Mouse (Mus musculus) kidney, postnatal 0 days (tissue): ENCODE data around the gene Maob. TPM values are rescaled to one million over a fixed set of nuclear protein-coding genes. Genes with fewer than 3 reads are reported as not detected.

Source experiments
- ATAC-seq: fragments of 200-750 bp; cut with Nextera tagmentation; replicated peaks from 2 replicates; pipeline ENCODE4 v1.8.0; 2017; ENCODE audit warnings: low read depth, moderate number of reproducible peaks, moderate TSS enrichment, moderate library complexity; ENCODE audit not compliant: low FRiP score
- DNase-seq: peaks from one replicate; pipeline ENCODE4 v3.0.0-alpha.2; 2016; ENCODE audit warnings: low spot score
- H3K27ac ChIP-seq: fragments of 300-500 bp; sonication (generic); 2 replicates; pipeline ENCODE4 v1.5.1; 2014; ENCODE audit warnings: mild to moderate bottlenecking
- H3K27me3 ChIP-seq: fragments of 300-500 bp; sonication (generic); 2 replicates; pipeline ENCODE4 v1.6.1; 2014; ENCODE audit warnings: low read length, mixed read lengths; ENCODE audit not compliant: insufficient read depth
- H3K36me3 ChIP-seq: fragments of 300-500 bp; sonication (generic); 2 replicates; pipeline ENCODE4 v1.6.1; 2014; ENCODE audit warnings: low read length, mixed read lengths; ENCODE audit not compliant: insufficient read depth
- H3K4me1 ChIP-seq: fragments of 300-500 bp; sonication (generic); replicated peaks from 2 replicates; pipeline ENCODE4 v1.6.1; 2014; ENCODE audit warnings: antibody characterized with exemption, low read length, mixed read lengths; ENCODE audit not compliant: insufficient read depth
- H3K4me2 ChIP-seq: fragments of 300-500 bp; sonication (generic); 2 replicates; pipeline ENCODE4 v1.6.1; 2014; ENCODE audit warnings: mild to moderate bottlenecking, low read length, moderate library complexity, mixed read lengths
- H3K4me3 ChIP-seq: fragments of 300-500 bp; sonication (generic); replicated peaks from 2 replicates; pipeline ENCODE4 v1.5.1; 2014; ENCODE audit warnings: low read depth, low read length
- H3K9ac ChIP-seq: fragments of 300-500 bp; sonication (generic); 2 replicates; pipeline ENCODE4 v1.6.1; 2014; ENCODE audit warnings: low read depth, low read length
- H3K9me3 ChIP-seq: fragments of 300-500 bp; sonication (generic); replicated peaks from 2 replicates; pipeline ENCODE4 v1.6.1; 2016; ENCODE audit warnings: low read length, inconsistent platforms, mixed read lengths
- CTCF ChIP-seq: IDR thresholded peaks from 2 replicates; pipeline ENCODE4 v1.5.1; 2016; ENCODE audit warnings: antibody characterized with exemption, low read depth, mild to moderate bottlenecking, moderate library complexity
- WGBS: fragments of 180-500 bp; shearing (Covaris S2); extraction: QIAGEN DNeasy Blood & Tissue Kit; methylation state at CpG from one replicate; pipeline ENCODE4 v1.1.7; 2014; 5-methylcytosine and 5-hydroxymethylcytosine counted together
- polyA plus RNA-seq: library from polyadenylated mRNA; unstranded; fragments of >200 nt; fragmentation: Nextera tagmentation; extraction: Ambion mirVana; gene quantifications from 2 replicates; pipeline ENCODE4 v1.2.1, GENCODE M21; 2015

The Maob gene
- polyA plus RNA-seq, 1 experiment from 2014 or later = 2.6 TPM

- 88% methylated on average over 3 of the region's 3 CpGs for WGBS
Measured at GRCm38 (mm10) chrX:16815965-16816364, 1.2 kb downstream of the Maob start.

GRCm38 (mm10) chrX:16812080-16812479 lies 5.1 kb downstream of the Maob start:
- WGBS = 58% methylated on average over 3 of the region's 3 CpGs
- Histone ChIP-seq H3K27ac (no peak overlapping the region), H3K36me3 (no peaks in the 10 kb centered on the region), H3K9ac (no peak overlapping the region), H3K9me3 (no peaks in the 10 kb centered on the region), H3K27me3 (no peaks in the 10 kb centered on the region), H3K4me2 (no peak overlapping the region), H3K4me1 (no peaks in the 10 kb centered on the region), H3K4me3 (no peak overlapping the region)
- TF ChIP-seq CTCF = no peak
- ATAC-seq (no peak), DNase-seq (no peak)

More at GRCm38 (mm10) chrX:16815965-16816364, 1.2 kb downstream of the Maob start:
- TF ChIP-seq CTCF = no peak
- Histone ChIP-seq H3K4me2 (no peak overlapping the region), H3K4me1 (no peaks in the 10 kb centered on the region), H3K27ac (no peak overlapping the region), H3K4me3 (no peak overlapping the region), H3K36me3 (no peaks in the 10 kb centered on the region), H3K9me3 (no peaks in the 10 kb centered on the region), H3K27me3 (no peaks in the 10 kb centered on the region), H3K9ac (no peak overlapping the region)
- DNase-seq (no peak), ATAC-seq (no peak)

- H3K4me2 ChIP-seq = no peak overlapping the region
- ATAC-seq = no peak
- H3K9me3 ChIP-seq = no peaks in the 10 kb centered on the region
- H3K36me3 ChIP-seq = no peaks in the 10 kb centered on the region
- H3K27ac ChIP-seq = no peak overlapping the region
- WGBS = 68% methylated on average over 1 of the region's 1 CpGs
- DNase-seq = no peak
- no peaks in the 10 kb centered on the region for H3K4me1 ChIP-seq
- TF ChIP-seq CTCF = no peak
- no peaks in the 10 kb centered on the region for H3K27me3 ChIP-seq
- no peak overlapping the region for H3K4me3 ChIP-seq
- H3K9ac ChIP-seq = no peak overlapping the region
Measured at GRCm38 (mm10) chrX:16767453-16767852, 49.7 kb downstream of the Maob start.

- Histone ChIP-seq H3K4me1 (no peaks in the 10 kb centered on the region), H3K4me3 (no peak overlapping the region), H3K9me3 (no peaks in the 10 kb centered on the region), H3K4me2 (no peak overlapping the region), H3K36me3 (no peaks in the 10 kb centered on the region), H3K27me3 (no peaks in the 10 kb centered on the region), H3K9ac (no peak overlapping the region), H3K27ac (no peak overlapping the region)
- TF ChIP-seq CTCF = peak; percentile 62
- DNase-seq = peak; percentile 17
- WGBS = 69% methylated on average over 4 of the region's 4 CpGs
- no peak for ATAC-seq
Measured at GRCm38 (mm10) chrX:16766156-16766555, 51.0 kb downstream of the Maob start.

GRCm38 (mm10) chrX:16761430-16761829 lies 55.7 kb downstream of the Maob start:
- Histone ChIP-seq H3K4me3 (no peak overlapping the region), H3K9me3 (no peaks in the 10 kb centered on the region), H3K4me2 (no peak overlapping the region), H3K9ac (no peak overlapping the region), H3K27me3 (no peaks in the 10 kb centered on the region), H3K27ac (no peak overlapping the region), H3K36me3 (no peaks in the 10 kb centered on the region), H3K4me1 (no peaks in the 10 kb centered on the region)
- no peak for ATAC-seq
- DNase-seq = no peak
- TF ChIP-seq CTCF = no peak
- 45% methylated on average over 3 of the region's 3 CpGs for WGBS

- ATAC-seq = no peak
- TF ChIP-seq CTCF = no peak
- Histone ChIP-seq H3K4me1 (no peaks in the 10 kb centered on the region), H3K9me3 (no peaks in the 10 kb centered on the region), H3K9ac (no peak overlapping the region), H3K36me3 (no peaks in the 10 kb centered on the region), H3K27me3 (no peaks in the 10 kb centered on the region), H3K4me3 (no peak overlapping the region), H3K27ac (no peak overlapping the region), H3K4me2 (no peak overlapping the region)
- DNase-seq = no peak
Measured at GRCm38 (mm10) chrX:16754761-16755160, 62.4 kb downstream of the Maob start.

GRCm38 (mm10) chrX:16748932-16749331 lies 68.2 kb downstream of the Maob start:
- no peak overlapping the region for H3K4me2 ChIP-seq
- no peak overlapping the region for H3K9ac ChIP-seq
- no peak for DNase-seq
- no peaks in the 10 kb centered on the region for H3K27me3 ChIP-seq
- no peaks in the 10 kb centered on the region for H3K4me1 ChIP-seq
- no peaks in the 10 kb centered on the region for H3K36me3 ChIP-seq
- no peak overlapping the region for H3K27ac ChIP-seq
- H3K9me3 ChIP-seq = no peaks in the 10 kb centered on the region
- 74% methylated on average over 1 of the region's 1 CpGs for WGBS
- no peak for ATAC-seq
- no peak overlapping the region for H3K4me3 ChIP-seq
- no peak for TF ChIP-seq CTCF
